Comparison of ENCODE assay signal across 8 mouse cellular contexts in the genomic region with DNA sequence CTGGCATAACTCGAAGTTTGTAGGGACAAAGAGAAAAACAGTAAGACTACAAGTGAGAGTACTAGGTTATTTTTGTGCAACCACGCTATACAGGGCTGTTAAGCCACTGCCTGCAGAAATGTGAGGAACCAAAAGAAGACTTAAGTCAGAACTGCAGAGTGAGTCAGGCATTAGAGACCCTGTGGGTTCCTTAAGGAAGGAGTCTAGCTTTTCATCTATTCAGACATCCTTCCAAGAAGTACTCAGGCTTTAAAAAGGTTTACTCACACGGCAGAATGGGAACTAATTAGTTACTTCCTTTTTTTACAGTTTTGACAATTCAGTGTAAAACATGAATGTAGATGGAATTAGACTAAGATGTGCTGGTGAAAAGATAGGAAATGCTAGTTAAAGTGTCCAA. TPM values are rescaled to one million over a fixed set of nuclear protein-coding genes. Genes with fewer than 3 reads are reported as not detected.
DNase-seq lines count a peak whose midpoint lies in the region; ATAC-seq and TF ChIP-seq lines count a peak whose summit lies in the region.
"Had no signal": no experiment of that assay in that cellular context is flagged by ENCODE, and none has a peak within 500 bp of the region (broad histone marks: within the 10 kb centered on the region; RNA-seq: fewer than 3 reads in every experiment).

No protein-coding gene starts in this region.

- peaks cover 35% of the 10 kb centered on the region for H3K4me1 ChIP-seq in neural tube, embryonic 11.5 days (ENCODE audit: control insufficient read depth, insufficient read depth, low read length)
- H3K4me1 ChIP-seq in forebrain, embryonic 16.5 days (replicated peaks; ENCODE audit: control insufficient read depth, insufficient read depth, low read length), result peaks cover 47% of the 10 kb centered on the region
- peaks cover 11 to 16% of the 10 kb centered on the region in 2 experiments for H3K4me1 ChIP-seq in liver, embryonic 14.5 days (replicated peaks; ENCODE audit: control insufficient read depth in 2 of 2, insufficient read depth in 2 of 2, low read length in 1 of 2)

- DNase-seq in neural tube, embryonic 11.5 days (ENCODE audit: low spot score), result no peak
- DNase-seq in neural tube, embryonic 10.5 days (ENCODE audit: extremely low spot score, low spot score), result no peak
- DNase-seq in liver, embryonic 14.5 days (ENCODE audit: low read depth in 3 of 3, low spot score in 3 of 3), result no peak
- DNase-seq in cerebellum, postnatal 36 days, result no peak
- DNase-seq in frontal cortex, postnatal 36 days (ENCODE audit: low spot score in 2 of 2), result no peak

- WGBS in neural tube, embryonic 11.5 days, result 37% methylated on average over 3 of the region's 3 CpGs
- WGBS in forebrain, embryonic 16.5 days, result 6% methylated on average over 3 of the region's 3 CpGs
- WGBS in liver, embryonic 14.5 days (ENCODE audit: insufficient replicate concordance), result 40% methylated on average over 3 of the region's 3 CpGs

- peak overlapping the region; percentile 87 for H3K4me3 ChIP-seq in neural tube, embryonic 11.5 days (ENCODE audit: low read depth, low read length)
- peak overlapping the region; percentile 93 for H3K4me3 ChIP-seq in forebrain, embryonic 16.5 days (replicated peaks; ENCODE audit: low read length)
- peak overlapping the region in 1 of 2 experiments; percentile 96; a peak in 2 of 4 replicates for H3K4me3 ChIP-seq in liver, embryonic 14.5 days (ENCODE audit: insufficient read depth in 1 of 2, low read depth in 2 of 2, low read length in 2 of 2)

- peak overlapping the region; percentile 64 for H3K4me2 ChIP-seq in neural tube, embryonic 11.5 days (ENCODE audit: low read depth)
- peak overlapping the region; percentile 77 for H3K4me2 ChIP-seq in forebrain, embryonic 16.5 days (ENCODE audit: low read length)
- peak overlapping the region; percentile 99 for H3K4me2 ChIP-seq in liver, embryonic 14.5 days (ENCODE audit: low read depth)

- H3K9me3 ChIP-seq in neural tube, embryonic 11.5 days (ENCODE audit: control insufficient read depth, low read length), result no peaks in the 10 kb centered on the region
- no peaks in the 10 kb centered on the region for H3K9me3 ChIP-seq in forebrain, embryonic 16.5 days (ENCODE audit: control insufficient read depth, low read length)
- no peaks in the 10 kb centered on the region for H3K9me3 ChIP-seq in liver, embryonic 14.5 days (ENCODE audit: control insufficient read depth, low read length)

- no peak for ATAC-seq in neural tube, embryonic 11.5 days (ENCODE audit: insufficient read depth, low FRiP score, low TSS enrichment)
- ATAC-seq in forebrain, embryonic 16.5 days, result no peak
- ATAC-seq in liver, embryonic 14.5 days (ENCODE audit: insufficient read depth), result no peak
- no peak for ATAC-seq in erythroid progenitor cell, adult 5-6 weeks (replicated peaks; ENCODE audit: low FRiP score, poor library complexity, severe bottlenecking)
- ATAC-seq: activated CD4-positive, CD25-positive, alpha-beta regulatory T cell, adult 4 months had no signal

- no peak overlapping the region for H3K27ac ChIP-seq in neural tube, embryonic 11.5 days (ENCODE audit: low read depth, low read length)
- H3K27ac ChIP-seq in forebrain, embryonic 16.5 days (ENCODE audit: low read length), result no peak overlapping the region
- H3K27ac ChIP-seq in liver, embryonic 14.5 days, result no peak overlapping the region

- H3K27me3 ChIP-seq in neural tube, embryonic 11.5 days (ENCODE audit: control insufficient read depth, insufficient read depth, low read length), result no peaks in the 10 kb centered on the region
- H3K27me3 ChIP-seq in forebrain, embryonic 16.5 days (replicated peaks; ENCODE audit: control insufficient read depth, insufficient read depth, low read length), result no peaks in the 10 kb centered on the region
- no peaks in the 10 kb centered on the region for H3K27me3 ChIP-seq in liver, embryonic 14.5 days (ENCODE audit: control insufficient read depth, insufficient read depth, low read length)

- TF ChIP-seq EP300 in liver, embryonic 14.5 days (IDR thresholded peaks at IDR 0.05; ENCODE audit: low read depth), result no peak

- no peak for TF ChIP-seq CTCF in liver, embryonic 14.5 days (IDR thresholded peaks at IDR 0.05; ENCODE audit: low read depth)

- peak overlapping the region; percentile 100 for H3K9ac ChIP-seq in neural tube, embryonic 11.5 days (ENCODE audit: low read length)
- H3K9ac ChIP-seq in forebrain, embryonic 16.5 days (replicated peaks; ENCODE audit: low read depth, low read length), result peak overlapping the region; percentile 45
- H3K9ac ChIP-seq in liver, embryonic 14.5 days (replicated peaks), result peak overlapping the region; percentile 62

- no peaks in the 10 kb centered on the region for H3K36me3 ChIP-seq in neural tube, embryonic 11.5 days (ENCODE audit: control insufficient read depth, insufficient read depth, low read length)
- no peaks in the 10 kb centered on the region for H3K36me3 ChIP-seq in forebrain, embryonic 16.5 days (ENCODE audit: control insufficient read depth, insufficient read depth)
- peaks cover 8% of the 10 kb centered on the region; the same call in 1 of the 2 replicates for H3K36me3 ChIP-seq in liver, embryonic 14.5 days (replicated peaks; ENCODE audit: control insufficient read depth, insufficient read depth, low read depth)

RNA-seq across cellular contexts. Expression of a gene that starts 1.9 kb away (rescaled TPM):
- 96.0 and 116 TPM in 2 replicates for polyA plus RNA-seq in neural tube, embryonic 11.5 days (2014; fragmentation: Nextera tagmentation; extraction: Ambion mirVana)
- polyA plus RNA-seq in forebrain, embryonic 16.5 days (2015; fragmentation: Nextera tagmentation; extraction: Ambion mirVana), result 89.8 and 92.6 TPM in 2 replicates
- 14.2 and 26.7 TPM in 2 replicates for polyA plus RNA-seq in liver, embryonic 14.5 days (2012; rRNA removed)
- 27.8 and 30.1 TPM in 2 replicates for polyA plus RNA-seq in liver, embryonic 14.5 days (2014; fragmentation: Nextera tagmentation; extraction: Ambion mirVana)
- 111 and 127 TPM in 2 replicates for total RNA-seq in erythroid progenitor cell, adult 5-6 weeks (2015; ENCODE audit: low replicate concordance)
- total RNA-seq in erythroid progenitor cell, adult 5-6 weeks (2017; ENCODE audit: low replicate concordance), result 243 and 248 TPM in 2 replicates

RNA-seq across cellular contexts. Expression of a gene that starts 39.8 kb away (rescaled TPM):
- polyA plus RNA-seq in neural tube, embryonic 11.5 days (2014; fragmentation: Nextera tagmentation; extraction: Ambion mirVana), result 51.0 and 54.6 TPM in 2 replicates
- 66.9 and 68.1 TPM in 2 replicates for polyA plus RNA-seq in forebrain, embryonic 16.5 days (2015; fragmentation: Nextera tagmentation; extraction: Ambion mirVana)
- polyA plus RNA-seq in liver, embryonic 14.5 days (2012; rRNA removed), result 7.9 TPM in 2 replicates
- polyA plus RNA-seq in liver, embryonic 14.5 days (2014; fragmentation: Nextera tagmentation; extraction: Ambion mirVana), result 13.4 and 18.4 TPM in 2 replicates
- 7.6 and 13.8 TPM in 2 replicates for total RNA-seq in erythroid progenitor cell, adult 5-6 weeks (2015; ENCODE audit: low replicate concordance)
- total RNA-seq in erythroid progenitor cell, adult 5-6 weeks (2017; ENCODE audit: low replicate concordance), result 8.3 and 13.4 TPM in 2 replicates

Comparison
In these comparisons a context has a peak if more than half of its experiments do, and no peak if none do; other contexts are left out.
1. H3K9ac ChIP-seq: peak in every context shown above with its lines; median percentile 100 in neural tube, embryonic 11.5 days; 62 in liver, embryonic 14.5 days; 45 in forebrain, embryonic 16.5 days.